Mouse (Mus musculus) G1E (cell line): ENCODE data around the gene Iqcg. TPM values are rescaled to one million over a fixed set of nuclear protein-coding genes. Genes with fewer than 3 reads are reported as not detected.

ENCODE experiments used
- ATAC-seq: 2 replicates; pipeline ENCODE4 v1.8.0; 2016; ENCODE audit warnings: mild to moderate bottlenecking; ENCODE audit not compliant: insufficient number of reproducible peaks, poor library complexity, low FRiP score, severe bottlenecking; ENCODE audit errors: extremely low read depth
- DNase-seq: peaks from one replicate; pipeline ENCODE4 v3.0.0; 2012; ENCODE audit warnings: low spot score
- H3K27me3 ChIP-seq: 2 replicates; pipeline ENCODE4 v1.6.1; 2012; ENCODE audit warnings: mild to moderate bottlenecking, low read length, inconsistent platforms; ENCODE audit not compliant: insufficient read depth
- H3K36me3 ChIP-seq: replicated peaks from 2 replicates; pipeline ENCODE3; 2012; ENCODE audit warnings: mild to moderate bottlenecking, inconsistent platforms
- H3K4me1 ChIP-seq: 2 replicates; pipeline ENCODE4 v1.6.1; 2012; ENCODE audit warnings: low read depth, low read length, inconsistent platforms, mixed read lengths; ENCODE audit not compliant: insufficient read depth
- H3K4me3 ChIP-seq: 2 replicates; pipeline ENCODE4 v1.5.1; 2012; ENCODE audit warnings: low read depth, mild to moderate bottlenecking, inconsistent platforms, low read length, moderate library complexity, mixed read lengths
- H3K9me3 ChIP-seq: replicated peaks from 2 replicates; pipeline ENCODE4 v1.6.1; 2012; ENCODE audit warnings: inconsistent platforms
- CTCF ChIP-seq: IDR thresholded peaks from 2 replicates; pipeline ENCODE4 v1.5.1; 2012; ENCODE audit warnings: low read depth, low read length, inconsistent platforms, mixed read lengths
- GATA1 ChIP-seq: IDR thresholded peaks from 2 replicates; pipeline ENCODE4 v1.6.1; 2012; ENCODE audit warnings: borderline replicate concordance, low read length, inconsistent platforms, mixed read lengths
- GATA2 ChIP-seq: IDR thresholded peaks from 2 replicates; pipeline ENCODE4 v1.6.1; 2012; ENCODE audit warnings: low read depth, low read length, inconsistent platforms, borderline replicate concordance
- POLR2AphosphoS5 ChIP-seq: IDR thresholded peaks from 2 replicates; pipeline ENCODE4 v1.6.1; 2012; ENCODE audit warnings: low read depth, low read length, inconsistent platforms; ENCODE audit not compliant: insufficient replicate concordance
- TAL1 ChIP-seq: conservative IDR thresholded peaks from 2 replicates; pipeline ENCODE4 v1.6.1; 2012; ENCODE audit warnings: low read depth, low read length, inconsistent platforms, mixed read lengths
- polyA plus RNA-seq: library from polyadenylated mRNA; stranded (reverse); fragments of >175 nt; gene quantifications from 2 replicates; pipeline ENCODE4 v1.2.3, GENCODE M21; 2012
- total RNA-seq, 2 experiments: library from RNA; stranded (forward) in 1 of 2; stranded (reverse) in 1 of 2; fragments of 200-1000 nt in 1 of 2; fragments of >200 nt in 1 of 2; fragmentation: Nextera tagmentation in 1 of 2; gene quantifications; 2 replicates each; pipeline ENCODE4 v1.2.3; 2014 to 2017

Gene Iqcg
- total and polyA plus RNA-seq, 3 experiments = 0.98 to 2.1 (median 1.5) TPM

DNA sequence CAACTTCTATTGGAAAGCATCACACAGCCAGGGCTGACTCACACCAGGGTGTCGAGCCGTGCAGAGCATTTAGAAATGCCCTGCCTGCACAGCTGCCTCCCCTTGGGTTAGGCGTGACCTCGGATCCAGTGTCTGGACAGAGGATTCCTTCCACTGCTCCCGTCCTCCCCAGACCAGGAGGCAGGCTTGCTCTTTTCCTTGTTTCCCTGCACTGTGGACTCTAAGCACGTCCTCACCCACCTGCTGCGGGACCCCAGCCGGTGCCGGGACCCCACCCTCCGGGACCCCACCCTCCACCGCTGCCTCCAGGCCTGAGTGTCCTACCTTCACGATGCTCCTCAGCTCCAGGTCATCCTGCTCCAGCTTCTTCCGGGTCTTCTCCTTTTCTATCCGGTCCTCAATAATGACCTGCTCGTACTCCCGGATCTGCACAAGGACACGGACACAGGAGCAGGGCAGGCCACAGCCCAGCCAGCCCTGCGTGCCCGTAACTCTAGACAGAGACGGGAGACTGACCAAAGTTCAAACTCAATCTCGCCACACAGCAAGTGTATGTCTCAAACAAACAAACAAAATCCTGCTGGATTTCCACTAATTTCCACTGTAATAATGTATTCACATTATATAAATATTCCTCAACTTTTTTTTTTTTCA lies 36.8 kb downstream of the Iqcg start:
- no peak for DNase-seq
- ATAC-seq = no peak
- H3K36me3 ChIP-seq = peaks cover 37% of the 10 kb centered on the region
- H3K4me1 ChIP-seq = peaks cover 6% of the 10 kb centered on the region; the same call in 1 of the 2 replicates
- TF ChIP-seq TAL1 (no peak), POLR2AphosphoS5 (no peak), CTCF (no peak), GATA1 (no peak), GATA2 (no peak)
- no peaks in the 10 kb centered on the region for H3K27me3 ChIP-seq
- no peak overlapping the region for H3K4me3 ChIP-seq
- no peaks in the 10 kb centered on the region for H3K9me3 ChIP-seq

DNA sequence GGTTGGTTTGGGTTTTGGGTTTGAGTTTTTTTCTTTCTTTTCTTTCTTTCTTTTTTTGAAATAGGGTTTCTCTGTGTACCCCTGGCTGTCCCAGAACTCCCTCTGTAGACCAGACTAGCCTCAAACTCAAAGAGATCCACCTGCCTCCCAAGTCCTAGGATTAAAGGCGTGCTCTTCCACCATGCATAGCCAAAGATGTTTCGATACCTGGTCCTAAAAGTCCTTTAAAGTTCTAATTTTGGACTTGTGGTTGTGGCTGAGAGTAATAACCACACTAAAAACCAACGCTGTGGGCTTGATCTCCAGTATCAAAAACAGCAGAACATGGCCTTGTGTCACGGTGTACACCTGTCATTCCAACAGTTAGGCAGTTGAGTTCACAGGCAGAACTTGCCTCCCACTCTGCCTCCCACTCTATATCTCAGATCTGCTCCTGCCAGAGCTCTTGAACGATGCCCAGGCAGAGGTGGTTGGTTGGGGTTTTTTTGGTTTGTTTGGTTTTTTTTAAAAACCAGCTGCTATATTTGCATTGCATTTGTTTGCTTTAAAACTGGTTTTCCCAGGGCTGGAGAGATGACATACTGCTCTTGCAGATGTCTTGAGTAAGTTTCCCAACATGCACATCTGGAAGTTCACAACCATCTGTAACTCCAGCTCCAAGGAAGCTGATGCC lies 38.2 kb downstream of the Iqcg start:
- Histone ChIP-seq H3K4me1 (peaks cover 3% of the 10 kb centered on the region; the same call in 1 of the 2 replicates), H3K27me3 (no peaks in the 10 kb centered on the region), H3K9me3 (no peaks in the 10 kb centered on the region), H3K4me3 (no peak overlapping the region), H3K36me3 (peaks cover 50% of the 10 kb centered on the region)
- TF ChIP-seq GATA1 (no peak), TAL1 (no peak), CTCF (no peak), POLR2AphosphoS5 (no peak), GATA2 (no peak)
- ATAC-seq (no peak), DNase-seq (no peak)

DNA sequence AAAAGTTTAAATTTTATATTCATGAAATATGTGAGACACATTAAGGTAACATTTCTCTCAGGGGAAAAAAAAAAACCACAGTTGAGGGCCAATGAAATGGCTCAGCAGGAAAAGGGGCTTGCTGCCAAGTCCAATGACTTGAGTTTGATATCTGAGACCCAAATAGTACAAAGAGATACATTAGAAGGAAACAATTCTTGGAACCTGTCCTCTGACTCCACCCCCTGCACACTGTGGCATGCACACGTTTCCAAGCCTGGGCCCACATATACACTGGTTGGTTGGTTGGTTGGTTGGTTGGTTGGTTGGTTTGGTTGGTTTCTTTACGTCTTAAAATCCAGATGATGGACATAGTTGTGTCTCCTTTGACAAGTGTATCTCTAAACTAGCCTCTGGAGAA lies 40.0 kb downstream of the Iqcg start:
- no peaks in the 10 kb centered on the region for H3K27me3 ChIP-seq
- DNase-seq (no peak), ATAC-seq (no peak)
- TF ChIP-seq TAL1 = no peak
- TF ChIP-seq GATA2 = no peak
- TF ChIP-seq CTCF = no peak
- no peak for TF ChIP-seq POLR2AphosphoS5
- no peak for TF ChIP-seq GATA1
- H3K9me3 ChIP-seq = no peaks in the 10 kb centered on the region
- H3K4me3 ChIP-seq = no peak overlapping the region
- peaks cover 63% of the 10 kb centered on the region for H3K36me3 ChIP-seq
- peaks cover 3% of the 10 kb centered on the region; the same call in 1 of the 2 replicates for H3K4me1 ChIP-seq

DNA sequence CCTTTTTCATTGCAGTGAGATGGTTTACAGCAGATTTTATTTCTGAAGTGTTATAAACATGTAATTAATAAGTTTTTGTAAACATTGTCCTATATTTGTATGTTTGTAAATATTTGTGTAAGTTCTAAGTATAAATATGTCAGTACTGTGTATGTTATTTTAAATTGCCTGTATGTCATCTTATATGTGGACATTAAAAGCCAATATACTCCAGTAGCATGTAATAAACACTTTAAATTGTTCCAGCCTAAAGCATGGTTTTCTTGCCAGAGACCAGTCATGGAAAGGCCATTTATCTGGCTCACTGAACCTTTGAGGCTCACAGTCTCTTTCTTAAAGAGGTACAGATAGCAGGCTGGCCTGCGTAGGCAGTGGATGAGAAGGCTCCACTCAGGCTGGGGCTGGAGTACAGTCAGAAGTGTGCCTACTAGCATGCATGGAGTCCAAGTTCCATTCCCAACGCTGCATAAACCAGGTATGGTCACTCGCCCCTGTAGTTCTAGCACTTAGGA lies 40.6 kb downstream of the Iqcg start:
- no peaks in the 10 kb centered on the region for H3K9me3 ChIP-seq
- no peak overlapping the region for H3K4me3 ChIP-seq
- ATAC-seq (no peak), DNase-seq (no peak)
- peaks cover 68% of the 10 kb centered on the region for H3K36me3 ChIP-seq
- peaks cover 3% of the 10 kb centered on the region; the same call in 1 of the 2 replicates for H3K4me1 ChIP-seq
- TF ChIP-seq GATA1 (no peak), GATA2 (no peak), POLR2AphosphoS5 (no peak), CTCF (no peak), TAL1 (no peak)
- no peaks in the 10 kb centered on the region; the same call in 1 of the 2 replicates for H3K27me3 ChIP-seq

DNA sequence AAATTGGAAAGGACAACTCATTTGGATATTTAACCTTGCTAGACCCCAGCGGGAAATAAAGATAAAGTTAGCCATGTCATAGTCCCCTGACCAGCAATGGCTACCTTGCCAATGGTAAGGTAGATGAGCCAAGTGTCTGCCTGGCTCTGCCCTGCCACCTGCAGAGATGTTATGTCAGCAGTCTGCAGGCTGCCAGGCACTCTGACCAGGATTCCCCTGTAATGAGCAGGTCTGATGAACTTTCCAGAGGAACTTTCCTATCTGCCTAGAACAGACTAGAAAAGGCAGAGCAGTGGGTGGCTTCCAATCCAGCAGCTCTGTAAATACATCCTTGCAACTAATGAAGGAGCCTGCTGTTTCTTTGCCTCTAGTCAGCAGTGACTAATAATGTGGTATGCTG lies 41.1 kb downstream of the Iqcg start:
- ATAC-seq = no peak
- no peak overlapping the region for H3K4me3 ChIP-seq
- no peaks in the 10 kb centered on the region for H3K9me3 ChIP-seq
- peaks cover 3% of the 10 kb centered on the region; the same call in 1 of the 2 replicates for H3K4me1 ChIP-seq
- no peaks in the 10 kb centered on the region; the same call in 1 of the 2 replicates for H3K27me3 ChIP-seq
- H3K36me3 ChIP-seq = peaks cover 74% of the 10 kb centered on the region
- TF ChIP-seq GATA1 (no peak), POLR2AphosphoS5 (no peak), TAL1 (no peak), GATA2 (no peak), CTCF (no peak)
- no peak for DNase-seq

DNA sequence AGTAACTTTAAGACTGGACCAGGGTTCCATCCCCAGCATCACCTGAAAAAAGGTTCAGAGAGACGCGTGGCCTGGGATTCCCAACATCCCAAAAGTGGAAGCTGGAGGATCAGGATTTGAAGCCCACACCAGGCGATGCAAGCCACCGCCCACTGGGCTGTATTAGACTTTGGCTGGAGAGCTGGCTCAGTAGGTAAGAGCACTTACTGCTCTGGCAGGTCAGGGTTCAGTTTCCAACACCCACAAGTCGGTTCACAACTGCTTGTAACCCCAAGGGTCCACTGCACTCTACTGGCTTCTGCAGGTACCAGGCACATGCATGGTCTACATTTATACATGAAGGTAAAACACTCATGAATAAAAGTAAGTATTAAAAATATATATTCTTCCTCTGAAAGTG lies 42.2 kb downstream of the Iqcg start:
- Histone ChIP-seq H3K36me3 (peaks cover 80% of the 10 kb centered on the region), H3K27me3 (no peaks in the 10 kb centered on the region; the same call in 1 of the 2 replicates), H3K4me3 (no peak overlapping the region), H3K4me1 (peaks cover 3% of the 10 kb centered on the region; the same call in 1 of the 2 replicates), H3K9me3 (no peaks in the 10 kb centered on the region)
- no peak for DNase-seq
- ATAC-seq = no peak
- TF ChIP-seq CTCF (no peak), GATA1 (no peak), TAL1 (no peak), POLR2AphosphoS5 (no peak), GATA2 (no peak)
